Mouse (Mus musculus) left cerebral cortex, adult 9 months (tissue): ENCODE measurements at regions not wholly inside any gene's neighbourhood (a gene's known extent, or its start where the extent isn't known, plus 50 kb on each side); places are given as distances from the start of the nearest gene placed in this dataset.
"Not testable (repeated sequence)": the region's sequence is repeated elsewhere in the genome, so short reads cannot be mapped to it uniquely, and the experiment has no call there.

Experiments used
- DNase-seq, 2 experiments: peaks; one replicate each; pipeline ENCODE4 v3.0.0; 2022; ENCODE audit warnings: low spot score in 2 of 2

DNA sequence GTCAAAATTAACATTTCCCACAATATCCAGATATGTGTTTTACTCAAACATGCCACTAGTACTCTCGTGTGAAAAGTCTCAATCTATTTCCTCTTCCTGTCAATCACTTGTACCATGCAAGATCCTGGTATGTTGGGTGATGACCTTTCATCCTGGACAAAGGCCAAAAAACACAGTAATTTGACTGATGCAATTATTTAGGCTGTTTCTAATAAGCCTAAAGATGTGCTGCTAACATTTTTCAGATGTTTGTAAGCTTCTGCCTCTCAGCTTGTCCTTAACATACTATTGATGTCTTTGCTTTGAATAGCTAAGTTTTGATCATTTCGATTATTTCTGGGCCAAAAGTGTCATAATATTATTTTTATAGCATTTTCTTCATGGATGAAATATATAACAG, 418.4 kb upstream of the Arrdc4 start:
- no peak for DNase-seq

DNA sequence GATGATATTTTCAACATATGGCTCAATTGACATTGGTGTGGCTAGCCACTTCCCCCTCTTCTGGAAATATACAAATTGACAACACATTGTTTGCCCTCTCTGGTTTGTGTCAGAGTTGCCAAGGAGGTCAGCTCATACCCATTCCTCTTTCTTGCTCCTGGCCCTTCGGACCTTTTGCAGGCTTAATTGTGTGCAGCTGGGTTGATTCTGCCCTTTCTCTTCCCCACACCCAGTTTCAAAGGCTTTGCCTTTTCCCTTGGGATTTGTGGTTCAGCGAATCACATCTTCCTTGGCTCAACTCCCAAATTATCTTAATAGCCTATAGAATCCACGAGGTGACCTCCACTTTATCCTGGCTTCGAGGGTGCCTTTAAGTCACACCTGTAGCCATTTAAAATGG, 412.9 kb upstream of the Arrdc4 start:
- DNase-seq, result no peak

DNA sequence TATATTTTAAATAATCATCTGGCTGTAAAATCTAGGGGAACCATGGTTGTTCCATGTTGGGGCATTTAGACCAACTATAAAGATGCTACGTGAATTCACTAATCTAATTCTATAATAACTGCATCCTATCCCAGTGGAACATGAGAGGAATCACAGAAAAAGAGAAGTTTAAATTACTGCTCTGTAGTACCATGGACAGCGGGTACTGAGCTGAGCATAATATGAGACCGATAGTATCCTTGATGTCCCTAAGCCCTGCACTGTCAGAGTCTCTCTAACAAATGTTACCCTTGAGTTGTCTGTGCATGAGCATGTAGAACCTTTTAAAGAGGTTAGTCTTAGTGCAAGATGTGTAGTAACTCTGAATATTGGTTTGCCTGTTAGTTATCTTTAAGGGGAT, 393.3 kb upstream of the Arrdc4 start:
- DNase-seq, result no peak

GRCm38 (mm10) chr7:69133441-69133840, 384.4 kb upstream of the Arrdc4 start:
- DNase-seq, result no peak

DNA sequence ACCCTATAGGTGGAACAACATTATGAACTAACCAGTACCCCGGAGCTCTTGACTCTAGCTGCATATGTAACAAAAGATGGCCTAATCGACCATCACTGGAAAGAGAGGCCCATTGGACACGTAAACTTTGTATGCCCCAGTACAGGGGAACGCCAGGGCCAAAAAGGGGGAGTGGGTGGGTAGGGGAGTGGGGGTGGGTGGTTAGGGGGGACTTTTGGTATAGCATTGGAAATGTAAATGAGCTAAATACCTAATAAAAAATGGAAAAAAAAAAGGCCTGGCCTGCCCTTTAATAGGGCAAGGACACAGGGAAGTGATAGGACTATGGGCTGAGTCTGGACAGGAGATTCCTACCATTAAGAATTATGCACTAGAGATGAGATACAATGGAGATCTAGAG, 352.7 kb upstream of the Arrdc4 start:
- not testable (repeated sequence) for DNase-seq

- DNase-seq, result no peak
Observed at GRCm38 (mm10) chr7:69097587-69098095, 348.6 kb upstream of the Arrdc4 start.

DNA sequence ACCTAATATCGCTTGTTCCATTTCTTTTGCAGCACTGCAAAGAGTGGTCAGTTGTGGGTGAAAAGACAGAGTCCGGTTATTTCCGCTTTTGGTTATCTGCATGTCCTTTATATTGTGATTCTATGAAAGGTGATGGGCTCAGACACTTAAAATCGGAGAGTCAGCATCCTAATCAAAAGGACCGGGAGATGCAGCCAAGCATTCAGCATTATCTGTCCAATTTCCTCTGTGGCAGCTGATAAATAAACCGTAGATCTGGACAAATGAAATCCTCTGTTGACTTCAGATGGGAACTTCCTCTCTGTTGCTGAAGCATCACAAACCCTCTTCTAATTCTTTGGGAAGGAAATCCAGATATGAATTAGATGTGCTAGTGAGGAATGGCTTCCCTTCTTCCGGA, 325.7 kb upstream of the Arrdc4 start:
- DNase-seq, result no peak

- no peak for DNase-seq
Observed at GRCm38 (mm10) chr7:69062994-69063393, 314.0 kb upstream of the Arrdc4 start.

GRCm38 (mm10) chr7:69062506-69062905, 313.5 kb upstream of the Arrdc4 start:
- peak in 1 of 2 experiments; percentile 13 for DNase-seq

DNA sequence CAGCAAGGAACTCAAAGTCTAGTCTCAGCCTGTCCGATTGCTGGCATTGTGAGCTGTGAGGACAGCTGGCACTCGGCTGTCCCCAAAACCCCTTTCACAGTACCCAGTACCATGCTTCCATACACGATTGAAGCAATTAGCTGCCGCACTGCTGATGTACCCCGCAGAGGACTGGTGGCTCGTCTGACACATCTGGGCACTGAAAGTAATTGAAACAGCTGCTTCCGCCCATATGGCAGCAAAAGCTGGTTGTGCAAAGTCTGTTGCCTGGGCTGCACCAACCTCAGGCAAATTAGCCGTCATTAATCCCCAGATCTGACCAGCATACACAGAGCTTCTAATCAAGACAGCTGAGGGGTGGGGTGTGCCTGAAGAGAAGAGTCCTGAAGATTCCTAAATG, 313.1 kb upstream of the Arrdc4 start:
- DNase-seq, result peak; percentile 2 to 4

DNA sequence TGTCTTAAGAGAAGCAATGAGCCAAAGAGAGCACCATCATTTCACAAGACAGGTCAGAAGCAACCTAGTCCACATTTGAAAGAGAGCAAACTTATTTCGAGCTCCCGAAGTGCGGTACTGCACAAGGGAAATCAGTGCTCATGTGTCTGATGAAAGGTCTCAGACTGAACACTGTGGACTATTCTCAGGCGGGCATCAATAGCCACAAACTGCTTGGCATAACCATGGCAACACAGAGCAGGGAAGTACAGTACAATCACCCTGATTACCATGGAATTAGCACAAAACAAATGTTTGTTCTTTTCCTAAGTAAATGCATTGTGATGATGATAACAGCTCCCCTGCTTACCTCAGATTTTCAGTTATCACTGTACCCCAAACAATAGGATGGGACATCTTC, 312.2 kb upstream of the Arrdc4 start:
- DNase-seq, result no peak

DNA sequence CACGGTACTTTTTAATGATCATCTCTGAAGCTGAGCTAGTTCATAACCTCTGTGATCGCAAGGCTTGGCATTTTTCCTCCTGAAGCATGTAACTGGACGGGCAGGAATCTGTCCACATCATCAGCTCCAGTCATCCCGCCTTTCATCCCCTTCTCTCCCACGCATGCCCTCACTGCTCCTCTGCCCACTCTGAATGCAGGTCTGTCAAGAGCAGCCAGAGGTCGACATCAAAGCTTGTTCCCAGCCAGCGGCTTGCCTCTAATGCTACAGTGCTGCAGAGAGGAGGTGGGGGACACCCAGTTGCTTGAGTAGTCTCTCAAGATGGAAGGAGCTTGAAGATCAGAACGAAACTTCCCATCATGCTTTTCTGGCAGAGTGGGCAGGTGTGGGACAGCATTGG, 267.5 kb upstream of the Arrdc4 start:
- DNase-seq, result no peak

GRCm38 (mm10) chr7:69015047-69015446, 266.0 kb upstream of the Arrdc4 start:
- DNase-seq, result no peak

GRCm38 (mm10) chr7:69007237-69007636, 258.2 kb upstream of the Arrdc4 start:
- no peak for DNase-seq

DNA sequence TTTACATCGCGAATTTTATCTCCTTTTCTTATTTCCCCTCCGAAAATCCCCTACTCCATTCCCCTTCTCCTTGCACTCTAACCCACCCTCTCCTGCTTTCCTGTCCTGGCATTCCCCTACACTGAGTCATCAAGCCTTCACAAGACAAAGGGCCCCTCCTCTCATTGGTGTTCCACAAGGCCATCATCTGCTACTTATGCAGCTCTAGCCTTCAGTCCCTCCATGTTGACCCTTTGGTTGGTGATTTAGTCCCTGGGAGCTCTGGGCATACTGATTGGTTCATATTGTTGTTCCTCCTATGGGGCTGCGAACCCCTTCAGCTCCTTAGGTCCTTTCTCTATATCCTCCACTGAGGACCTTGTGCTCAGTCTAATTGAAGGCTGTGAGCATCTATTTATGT, 239.0 kb upstream of the Arrdc4 start:
- DNase-seq, result no peak

GRCm38 (mm10) chr7:68983937-68984336, 234.9 kb upstream of the Arrdc4 start:
- no peak for DNase-seq

- DNase-seq, result no peak
Observed at GRCm38 (mm10) chr7:68982914-68983502, 234.0 kb upstream of the Arrdc4 start.

DNA sequence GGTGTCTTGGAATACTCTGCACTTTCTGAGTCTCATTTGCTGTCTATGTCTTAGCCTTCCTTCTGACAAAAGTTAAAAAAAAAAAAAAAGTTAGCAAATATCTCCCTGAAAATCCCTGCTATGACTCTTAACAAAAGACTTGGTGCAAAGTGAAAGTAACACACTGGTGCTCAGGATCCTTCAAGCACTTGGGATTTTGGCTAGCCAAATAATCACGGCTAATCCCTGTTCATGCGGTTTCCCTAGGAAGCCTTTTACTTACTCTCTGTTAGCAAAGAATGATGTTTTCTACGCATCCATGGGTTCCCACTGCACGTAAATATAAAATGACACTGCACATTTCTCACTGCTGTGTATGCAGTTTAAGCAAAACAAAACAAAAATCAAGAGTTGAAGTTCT, 229.5 kb upstream of the Arrdc4 start:
- no peak for DNase-seq

GRCm38 (mm10) chr7:68976813-68977752, 228.0 kb upstream of the Arrdc4 start:
- DNase-seq, result peak in 1 of 2 experiments; percentile 44

DNA sequence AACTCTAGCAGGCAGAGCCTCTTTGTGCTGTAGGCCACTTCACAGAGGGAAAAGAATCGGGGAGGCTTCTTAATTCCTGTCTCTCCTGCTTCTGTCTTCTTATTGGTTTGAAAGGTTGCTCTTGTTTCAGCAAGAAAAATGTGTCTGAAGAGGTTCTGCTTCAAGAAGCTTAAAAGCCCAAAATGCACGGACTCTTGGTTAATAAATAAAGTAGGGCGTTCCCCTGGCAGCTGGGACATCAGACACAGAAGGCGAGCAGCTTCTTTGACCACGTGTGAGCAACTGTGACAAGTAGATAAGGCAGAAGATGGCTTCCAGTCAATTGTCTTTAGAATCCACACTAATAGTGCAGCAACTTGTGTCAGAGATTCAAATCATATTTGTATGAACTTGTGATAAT, 226.9 kb upstream of the Arrdc4 start:
- no peak for DNase-seq

DNA sequence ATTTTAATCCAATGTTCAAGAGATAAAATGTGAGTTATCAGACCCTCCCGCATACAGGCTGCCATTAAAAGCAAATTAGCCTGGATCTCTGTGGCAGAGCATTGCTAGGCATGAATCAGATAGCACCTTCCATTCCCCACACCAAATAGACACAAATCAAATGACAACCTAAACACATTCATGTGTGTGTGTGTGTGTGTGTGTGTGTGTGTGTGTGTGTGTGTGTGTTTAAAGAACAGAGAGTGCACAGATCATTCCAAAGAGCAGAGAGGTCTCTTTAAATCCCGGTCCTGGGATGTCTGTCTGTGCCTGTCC, 226.5 kb upstream of the Arrdc4 start:
- DNase-seq, result no peak

DNA sequence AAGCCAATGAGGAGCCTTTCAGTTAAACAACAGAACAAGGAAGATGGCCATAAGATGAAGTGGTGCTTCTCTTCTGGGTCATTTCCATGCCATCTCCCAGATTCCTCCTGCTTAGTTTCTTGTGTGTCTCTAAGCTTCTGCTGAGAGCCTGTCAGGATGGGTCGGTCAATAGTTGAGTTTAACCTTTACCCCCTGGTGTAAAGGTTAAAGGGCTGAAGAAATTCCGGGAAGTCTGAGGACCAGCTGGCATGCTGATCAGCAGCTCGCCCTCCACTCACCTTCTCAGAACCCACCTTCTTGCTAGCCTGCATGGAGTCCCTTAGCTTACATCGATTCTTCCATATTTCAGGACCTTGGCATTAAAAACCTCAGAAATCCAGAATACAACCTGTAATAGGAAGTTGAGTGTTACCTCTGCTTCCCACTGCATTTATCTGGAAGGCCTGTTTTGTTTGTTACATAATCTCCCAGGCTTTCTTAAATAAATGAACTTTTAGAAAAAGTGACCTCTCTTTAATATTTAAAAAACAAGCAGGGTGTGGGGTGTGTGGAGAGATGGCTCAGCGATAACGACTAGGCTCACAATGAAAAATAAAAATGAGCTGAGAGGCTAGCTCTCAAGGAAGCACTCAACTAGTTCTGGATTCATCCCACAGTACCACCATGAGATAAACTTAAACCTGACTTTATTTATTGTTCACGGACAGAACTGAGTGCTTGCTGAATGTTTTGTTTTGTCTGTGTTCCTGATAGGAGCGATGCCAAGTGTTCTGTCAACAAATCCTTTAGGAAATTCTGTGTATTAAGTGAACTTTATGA, 225.9 kb upstream of the Arrdc4 start:
- no peak for DNase-seq
